Mouse (Mus musculus): ENCODE data around the gene Fate1. TPM values are rescaled to one million over a fixed set of nuclear protein-coding genes. Genes with fewer than 3 reads are reported as not detected.

The Fate1 gene
- 0.04 TPM in 1 of 2 replicates, not detected in the other for polyA plus RNA-seq (2012; rRNA removed)

DNA sequence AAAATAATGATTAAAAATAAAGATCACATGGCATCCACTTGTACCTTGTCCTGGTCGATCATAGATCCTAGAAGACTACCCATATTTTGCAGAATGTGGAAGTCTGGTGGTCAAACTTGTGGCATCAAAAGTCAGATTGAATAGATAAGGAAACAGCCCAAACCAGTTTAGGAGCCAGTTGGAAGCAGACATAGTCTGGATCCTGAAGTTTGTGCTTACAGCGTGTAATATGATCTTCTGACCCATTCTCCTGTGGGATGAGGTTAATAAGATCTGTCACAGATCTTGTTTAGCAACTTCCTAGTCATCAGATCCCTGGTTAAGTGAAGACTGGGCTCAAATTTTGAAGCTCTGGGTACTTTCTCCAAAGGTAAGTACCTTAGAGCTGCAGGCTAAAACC, at the start of gene Fate1:
Fate1 (plus strand) TSS at position 301 of the 400 bp plus-strand sequence.

DNA sequence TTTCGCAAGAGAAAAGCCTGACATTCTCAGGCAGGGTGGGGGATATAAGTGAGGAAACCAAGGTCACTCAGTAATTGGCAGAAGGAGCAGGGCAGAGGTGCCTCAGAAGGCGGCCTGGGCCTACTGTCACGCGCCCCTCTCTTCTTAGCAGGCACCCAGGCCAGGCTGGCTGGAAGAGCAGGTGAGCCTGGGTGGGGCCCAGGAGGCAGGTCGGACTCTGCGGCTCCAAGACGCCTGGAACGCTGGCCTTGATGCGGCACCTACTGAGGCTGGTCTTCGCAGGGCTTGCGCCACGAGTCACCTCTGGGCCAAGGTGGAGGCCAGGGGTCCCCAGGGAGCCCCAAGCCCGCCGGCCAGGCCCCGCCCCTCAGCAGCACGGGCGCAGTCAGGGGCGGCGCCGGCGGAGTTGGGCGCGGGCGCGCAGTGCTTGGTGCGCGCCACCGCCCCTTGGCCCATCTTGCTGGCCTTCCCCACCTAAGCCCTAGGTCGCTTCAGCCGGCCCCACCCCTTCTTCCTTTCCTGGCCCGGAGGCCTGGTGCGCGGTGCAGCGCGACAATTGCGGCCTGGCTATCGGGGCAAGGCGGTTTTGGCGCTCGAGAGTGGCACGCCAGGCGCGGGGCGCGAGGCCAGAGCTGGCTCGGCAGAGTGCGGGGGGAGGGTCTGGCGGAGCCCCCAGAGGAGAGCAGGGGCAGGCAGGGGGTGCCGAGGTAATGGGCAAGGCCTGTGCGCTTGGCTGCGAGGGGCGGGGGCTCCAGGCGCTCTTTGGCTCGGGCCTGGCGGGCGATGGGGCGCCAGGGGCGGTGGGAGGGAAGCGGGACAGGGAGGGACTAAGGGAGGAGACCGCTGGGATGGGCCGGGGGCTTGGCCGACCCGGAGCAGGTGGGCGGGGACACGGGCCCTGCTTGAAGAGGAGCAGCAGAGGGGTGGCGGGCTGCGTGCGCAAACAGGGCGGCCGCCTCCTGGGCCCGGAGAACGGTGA, 10.4 kb upstream of the Fate1 start, which contains the start of gene Prrg3:
Prrg3 (plus strand) TSS at position 552 of the 979 bp plus-strand sequence.

DNA sequence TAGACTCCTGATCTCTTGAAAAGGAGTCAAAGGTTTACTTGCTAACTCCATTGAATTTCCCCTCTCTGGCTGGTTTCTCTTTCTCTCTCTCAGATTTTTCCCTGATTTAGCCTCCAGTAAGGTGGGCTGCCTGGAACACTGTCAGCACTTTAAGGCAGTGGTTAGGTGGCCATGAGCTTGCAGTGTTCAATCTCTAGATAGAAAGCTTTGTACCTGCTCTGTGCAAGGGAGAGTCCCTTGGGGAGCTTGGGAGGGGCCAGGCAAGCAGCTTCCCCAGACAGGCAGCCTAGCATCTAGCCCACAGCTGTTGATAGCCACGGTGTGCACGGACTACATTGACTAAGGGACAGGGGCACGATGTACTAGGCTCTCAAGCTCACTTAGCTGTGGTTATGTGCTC, 18.8 kb downstream of the Fate1 start, which contains the start of gene Cnga2:
Cnga2 (plus strand) TSS at position 301 of the 400 bp plus-strand sequence.

Other genes with a start within 250 kb of the Fate1 start
- 3.7 and 3.8 TPM in 2 replicates for gene Vma21, start 157.1 kb upstream of the Fate1 start, polyA plus RNA-seq (2012; rRNA removed)
- 0.07 and 0.13 TPM in 2 replicates for gene Gm1141, start 52.0 kb upstream of the Fate1 start, polyA plus RNA-seq (2012; rRNA removed)
- gene Prrg3, start 10.4 kb upstream of the Fate1 start, polyA plus RNA-seq (2012; rRNA removed), result 1.6 and 2.0 TPM in 2 replicates
- 0.02 and 0.06 TPM in 2 replicates for gene Cnga2, start 18.9 kb downstream of the Fate1 start, polyA plus RNA-seq (2012; rRNA removed)
- not detected in 2 replicates for gene Magea4, start 249.0 kb downstream of the Fate1 start, polyA plus RNA-seq (2012; rRNA removed)